Mouse (Mus musculus) intestine, embryonic 16.5 days (tissue): ENCODE data around the gene Pop5. TPM values are rescaled to one million over a fixed set of nuclear protein-coding genes. Genes with fewer than 3 reads are reported as not detected.

ENCODE experiments used
- ATAC-seq: fragments of 200-750 bp; cut with Nextera tagmentation; 2 replicates; pipeline ENCODE4 v1.8.0; 2017; ENCODE audit warnings: moderate TSS enrichment, moderate library complexity
- H3K27ac ChIP-seq: fragments of 300-500 bp; sonication (generic); 2 replicates; pipeline ENCODE4 v1.5.1; 2014; ENCODE audit warnings: mild to moderate bottlenecking, low read length
- H3K27me3 ChIP-seq: fragments of 300-500 bp; sonication (generic); replicated peaks from 2 replicates; pipeline ENCODE4 v1.6.1; 2014; ENCODE audit warnings: low read length, control low read depth, mixed read lengths; ENCODE audit not compliant: control insufficient read depth, insufficient read depth
- H3K36me3 ChIP-seq: fragments of 300-500 bp; sonication (generic); 2 replicates; pipeline ENCODE4 v1.6.1; 2014; ENCODE audit warnings: low read length, control low read depth; ENCODE audit not compliant: control insufficient read depth, insufficient read depth
- H3K4me1 ChIP-seq: fragments of 300-500 bp; sonication (generic); 2 replicates; pipeline ENCODE4 v1.6.1; 2014; ENCODE audit warnings: low read length, control low read depth, mixed read lengths; ENCODE audit not compliant: control insufficient read depth, insufficient read depth
- H3K4me2 ChIP-seq: fragments of 300-500 bp; sonication (generic); 2 replicates; pipeline ENCODE4 v1.6.1; 2014; ENCODE audit warnings: low read depth, low read length, control low read depth
- H3K4me3 ChIP-seq: fragments of 300-500 bp; sonication (generic); 2 replicates; pipeline ENCODE4 v1.5.1; 2014; ENCODE audit warnings: mild to moderate bottlenecking, low read length
- H3K9ac ChIP-seq: fragments of 300-500 bp; sonication (generic); 2 replicates; pipeline ENCODE4 v1.6.1; 2014; ENCODE audit warnings: low read depth, low read length
- H3K9me3 ChIP-seq: fragments of 300-500 bp; sonication (generic); 2 replicates; pipeline ENCODE4 v1.6.1; 2016; ENCODE audit warnings: low read length, control low read depth; ENCODE audit not compliant: control insufficient read depth
- WGBS: fragments of 180-500 bp; shearing (Covaris S2); extraction: QIAGEN DNeasy Blood & Tissue Kit; methylation state at CpG from one replicate; pipeline ENCODE4 v1.1.7; 2014; 5-methylcytosine and 5-hydroxymethylcytosine counted together
- polyA plus RNA-seq: library from polyadenylated mRNA; unstranded; fragments of >200 nt; fragmentation: Nextera tagmentation; extraction: Ambion mirVana; gene quantifications from 2 replicates; pipeline ENCODE4 v1.2.1, GENCODE M21; 2015

The Pop5 gene
- polyA plus RNA-seq, 1 experiment from 2014 or later = 141 TPM

- no peak overlapping the region for H3K4me2 ChIP-seq
- 57% methylated on average over 2 of the region's 2 CpGs for WGBS
- H3K27me3 ChIP-seq = no peaks in the 10 kb centered on the region
- no peak overlapping the region for H3K9ac ChIP-seq
- ATAC-seq = no peak
- peaks cover 7% of the 10 kb centered on the region; the same call in 1 of the 2 replicates for H3K4me1 ChIP-seq
- no peak overlapping the region for H3K27ac ChIP-seq
- H3K4me3 ChIP-seq = no peak overlapping the region
- 0 out of 2 replicates have a peak, but pooled peaks cover 3% of the 10 kb centered on the region for H3K9me3 ChIP-seq
- no peaks in the 10 kb centered on the region for H3K36me3 ChIP-seq
These were observed 43.1 kb downstream of the Pop5 start for GRCm38 (mm10) chr5:115278785-115279184.

DNA sequence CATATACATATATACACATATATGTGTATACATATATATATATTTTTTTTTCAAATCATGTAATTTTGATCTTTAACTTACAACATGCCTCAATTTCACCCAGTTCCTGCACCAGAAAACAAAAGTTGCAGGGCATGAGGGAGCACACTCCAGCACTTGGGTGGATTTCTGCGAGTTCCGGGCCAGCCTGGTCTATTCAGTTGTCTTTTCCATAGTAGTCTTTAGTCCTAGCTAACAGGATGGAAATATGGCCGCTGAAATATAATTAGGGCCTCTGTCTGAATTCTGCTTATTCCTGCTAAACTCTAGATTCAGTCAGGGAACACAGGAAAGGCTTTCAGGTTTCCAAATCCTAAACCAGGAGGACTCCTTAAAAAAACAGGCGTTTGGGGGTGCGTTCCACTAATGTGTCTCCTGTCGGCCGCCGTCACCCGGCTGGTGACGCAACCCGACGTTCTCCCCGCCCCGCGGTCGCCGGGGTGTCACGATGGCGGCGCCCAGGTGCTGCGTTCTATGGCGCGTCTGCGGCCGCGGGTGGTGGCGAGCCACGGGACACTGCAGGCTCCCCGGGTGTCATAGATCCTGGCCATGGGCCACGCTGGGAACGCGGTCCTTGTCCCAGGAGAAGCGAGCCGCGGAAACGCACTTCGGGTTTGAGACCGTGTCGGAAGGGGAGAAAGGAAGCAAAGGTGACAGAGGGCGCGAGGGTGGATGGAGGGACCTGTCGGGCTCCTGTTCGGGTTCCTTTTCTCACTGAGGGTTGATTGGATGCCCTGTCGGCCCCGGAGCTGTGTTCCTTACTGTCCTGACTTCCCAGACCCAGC is 43.8 kb downstream of the Pop5 start, which contains the start of gene Coq5:
Gene Coq5, plus strand, starts transcription at position 441 of the 824 bp plus-strand sequence.
- WGBS = 4% methylated on average over 45 of the region's 45 CpGs
- peak within 1 kb of the TSS; percentile 69 for H3K27ac ChIP-seq
- peaks cover 7% of the 10 kb centered on the region; the same call in 1 of the 2 replicates for H3K4me1 ChIP-seq
- no peaks in the 10 kb centered on the region for H3K36me3 ChIP-seq
- peak; percentile 80 for ATAC-seq
- peak within 1 kb of the TSS; percentile 86 for H3K9ac ChIP-seq
- 0 out of 2 replicates have a peak, but pooled peaks cover 3% of the 10 kb centered on the region for H3K9me3 ChIP-seq
- peak within 1 kb of the TSS; percentile 90 for H3K4me2 ChIP-seq
- H3K27me3 ChIP-seq = no peaks in the 10 kb centered on the region
- peak within 1 kb of the TSS; percentile 94 for H3K4me3 ChIP-seq

- Histone ChIP-seq H3K9ac (peak overlapping the region; percentile 86), H3K4me1 (peaks cover 7% of the 10 kb centered on the region; the same call in 1 of the 2 replicates), H3K4me3 (peak overlapping the region; percentile 94), H3K27ac (peak overlapping the region; percentile 69; the same call in 1 of the 2 replicates), H3K36me3 (no peaks in the 10 kb centered on the region), H3K27me3 (no peaks in the 10 kb centered on the region), H3K9me3 (0 out of 2 replicates have a peak, but pooled peaks cover 3% of the 10 kb centered on the region), H3K4me2 (peak overlapping the region; percentile 90)
- no peak; the same call in none of the 2 replicates for ATAC-seq
- 6% methylated on average over 17 of the region's 17 CpGs for WGBS
These were observed 44.5 kb downstream of the Pop5 start for GRCm38 (mm10) chr5:115280050-115280687.

- no peak overlapping the region for H3K4me3 ChIP-seq
- peaks cover 4% of the 10 kb centered on the region; the same call in 1 of the 2 replicates for H3K4me1 ChIP-seq
- 83% methylated on average over 3 of the region's 3 CpGs for WGBS
- no peaks in the 10 kb centered on the region for H3K9me3 ChIP-seq
- H3K9ac ChIP-seq = no peak overlapping the region
- H3K36me3 ChIP-seq = 0 out of 2 replicates have a peak, but pooled peaks cover 3% of the 10 kb centered on the region
- H3K27me3 ChIP-seq = no peaks in the 10 kb centered on the region
- H3K4me2 ChIP-seq = no peak overlapping the region
- no peak overlapping the region for H3K27ac ChIP-seq
- no peak for ATAC-seq
These were observed 49.1 kb downstream of the Pop5 start for GRCm38 (mm10) chr5:115284735-115285134.

- H3K4me1 ChIP-seq = peaks cover 12% of the 10 kb centered on the region
- H3K9me3 ChIP-seq = no peaks in the 10 kb centered on the region
- H3K9ac ChIP-seq = no peak overlapping the region
- 91% methylated on average over 8 of the region's 8 CpGs for WGBS
- no peak overlapping the region for H3K27ac ChIP-seq
- H3K36me3 ChIP-seq = peaks cover 15% of the 10 kb centered on the region; the same call in 1 of the 2 replicates
- H3K4me2 ChIP-seq = no peak overlapping the region
- no peaks in the 10 kb centered on the region for H3K27me3 ChIP-seq
- H3K4me3 ChIP-seq = no peak overlapping the region
- no peak for ATAC-seq
These were observed 58.5 kb downstream of the Pop5 start for GRCm38 (mm10) chr5:115294173-115294572.

Other genes with a start within 250 kb of the Pop5 start
- 8.1 and 8.6 TPM in 2 replicates for gene Sppl3, start 224.7 kb upstream of the Pop5 start, polyA plus RNA-seq
- 17.6 and 22.0 TPM in 2 replicates for gene Gm10401, start 137.5 kb upstream of the Pop5 start, polyA plus RNA-seq
- gene Acads, start 116.5 kb upstream of the Pop5 start, polyA plus RNA-seq = 150 and 162 TPM in 2 replicates
- 22.1 and 23.2 TPM in 2 replicates for gene Unc119b, start 100.9 kb upstream of the Pop5 start, polyA plus RNA-seq
- gene Mlec, start 77.7 kb upstream of the Pop5 start, polyA plus RNA-seq = 68.5 and 82.4 TPM in 2 replicates
- gene Cabp1, start 41.5 kb upstream of the Pop5 start, polyA plus RNA-seq = 0.80 and 1.2 TPM in 2 replicates
- 90.4 and 92.6 TPM in 2 replicates for gene Rnf10, start 37.1 kb downstream of the Pop5 start, polyA plus RNA-seq
- 64.2 and 72.9 TPM in 2 replicates for gene Coq5, start 43.8 kb downstream of the Pop5 start, polyA plus RNA-seq
- 1,024 and 1,116 TPM in 2 replicates for gene Dynll1, start 65.2 kb downstream of the Pop5 start, polyA plus RNA-seq
- gene Srsf9, start 91.3 kb downstream of the Pop5 start, polyA plus RNA-seq = 67.9 and 121 TPM in 2 replicates
- gene Gatc, start 105.3 kb downstream of the Pop5 start, polyA plus RNA-seq = 23.4 and 23.9 TPM in 2 replicates
- gene Triap1, start 105.4 kb downstream of the Pop5 start, polyA plus RNA-seq = 62.0 and 67.4 TPM in 2 replicates
- 1,462 and 1,500 TPM in 2 replicates for gene Cox6a1, start 113.1 kb downstream of the Pop5 start, polyA plus RNA-seq
- 3.0 and 4.5 TPM in 2 replicates for gene Msi1, start 193.8 kb downstream of the Pop5 start, polyA plus RNA-seq
- gene Pla2g1b, start 230.4 kb downstream of the Pop5 start, polyA plus RNA-seq = 1.2 and 1.3 TPM in 2 replicates
- 20.4 and 23.1 TPM in 2 replicates for gene Sirt4, start 248.9 kb downstream of the Pop5 start, polyA plus RNA-seq